Mouse (Mus musculus): Measurements from ENCODE around the gene Hexa.

Gene Hexa

GRCm38 (mm10) chr9:59539441-59540137, at the start of gene Hexa, which contains the start of gene Tmem202:
TSS of gene Hexa (plus strand) at chr9:59539540.
TSS of gene Tmem202 (minus strand) at chr9:59539847.
- DNase-seq: peak; percentile 84 to 89

- DNase-seq: no peak
These were observed 31.2 kb upstream of the Hexa start for GRCm38 (mm10) chr9:59508146-59508545.

- no peak for DNase-seq
These were observed 27.0 kb upstream of the Hexa start for GRCm38 (mm10) chr9:59512381-59512780.

GRCm38 (mm10) chr9:59515069-59515468, 24.3 kb upstream of the Hexa start:
- DNase-seq: no peak

GRCm38 (mm10) chr9:59517127-59517526, 22.2 kb upstream of the Hexa start:
- DNase-seq: no peak

GRCm38 (mm10) chr9:59518976-59519375, 20.4 kb upstream of the Hexa start:
- peak; percentile 61 to 79 for DNase-seq

- DNase-seq: no peak
These were observed 19.9 kb upstream of the Hexa start for GRCm38 (mm10) chr9:59519396-59519795.

GRCm38 (mm10) chr9:59522906-59523305, 16.4 kb upstream of the Hexa start:
- DNase-seq: no peak

- DNase-seq: no peak
These were observed 12.6 kb upstream of the Hexa start for GRCm38 (mm10) chr9:59526727-59527126.

- no peak for DNase-seq
These were observed 11.8 kb upstream of the Hexa start for GRCm38 (mm10) chr9:59527580-59527979.

GRCm38 (mm10) chr9:59528274-59528673, 11.1 kb upstream of the Hexa start:
- DNase-seq: no peak

GRCm38 (mm10) chr9:59531645-59532044, 7.7 kb upstream of the Hexa start:
- DNase-seq: no peak

- DNase-seq: no peak
These were observed 5.9 kb upstream of the Hexa start for GRCm38 (mm10) chr9:59533422-59533821.

- DNase-seq: peak; percentile 77 to 83
These were observed 5.5 kb upstream of the Hexa start for GRCm38 (mm10) chr9:59533889-59534288.

GRCm38 (mm10) chr9:59537651-59538050, 1.7 kb upstream of the Hexa start:
- DNase-seq: no peak

- DNase-seq: no peak
These were observed 2.3 kb downstream of the Hexa start for GRCm38 (mm10) chr9:59541617-59542016.

GRCm38 (mm10) chr9:59542766-59543324, 3.5 kb downstream of the Hexa start:
- no peak for DNase-seq

GRCm38 (mm10) chr9:59544739-59545138, 5.4 kb downstream of the Hexa start:
- DNase-seq: no peak

GRCm38 (mm10) chr9:59547869-59548268, 8.5 kb downstream of the Hexa start:
- DNase-seq: no peak

- no peak for DNase-seq
These were observed 9.7 kb downstream of the Hexa start for GRCm38 (mm10) chr9:59548961-59549487.

- DNase-seq: no peak
These were observed 10.7 kb downstream of the Hexa start for GRCm38 (mm10) chr9:59550077-59550476.

GRCm38 (mm10) chr9:59551017-59551416, 11.7 kb downstream of the Hexa start:
- no peak for DNase-seq

- peak in 1 of 2 experiments; percentile 29 for DNase-seq
These were observed 12.3 kb downstream of the Hexa start for GRCm38 (mm10) chr9:59551620-59552031.

GRCm38 (mm10) chr9:59552610-59553009, 13.3 kb downstream of the Hexa start:
- no peak for DNase-seq
